Mouse (Mus musculus) cerebellum, adult (tissue): ENCODE measurements around the gene Dpt.

Source experiments
- ATAC-seq: cut with Nextera tagmentation; 2 replicates; pipeline ENCODE4 v1.9.2; 2017; ENCODE audit warnings: mild to moderate bottlenecking, moderate library complexity, mixed read lengths; ENCODE audit not compliant: insufficient number of reproducible peaks, low FRiP score, low TSS enrichment

Gene Dpt

DNA sequence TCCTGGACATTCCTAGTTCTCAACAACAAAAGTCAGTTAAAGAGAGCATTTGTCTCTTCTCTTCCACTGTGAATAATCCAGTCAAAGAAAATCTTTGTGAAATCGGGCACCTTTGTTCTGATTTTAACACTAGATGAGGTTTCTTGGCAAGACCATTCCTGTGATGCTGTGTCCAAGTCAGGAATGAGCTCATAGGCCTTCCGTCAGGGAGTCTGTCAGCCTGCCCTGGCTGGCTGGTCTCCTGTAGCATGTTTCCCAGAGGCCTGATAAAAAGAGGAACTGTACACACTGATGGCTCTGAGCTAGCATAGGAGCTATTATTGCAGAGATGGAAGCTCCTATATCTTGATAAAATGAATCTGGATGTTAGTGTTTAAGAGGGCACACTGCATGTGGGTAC lies 17.8 kb downstream of the Dpt start:
- ATAC-seq, result peak; percentile 81

GRCm38 (mm10) chr1:164815330-164815729 lies 18.9 kb downstream of the Dpt start:
- no peak for ATAC-seq

DNA sequence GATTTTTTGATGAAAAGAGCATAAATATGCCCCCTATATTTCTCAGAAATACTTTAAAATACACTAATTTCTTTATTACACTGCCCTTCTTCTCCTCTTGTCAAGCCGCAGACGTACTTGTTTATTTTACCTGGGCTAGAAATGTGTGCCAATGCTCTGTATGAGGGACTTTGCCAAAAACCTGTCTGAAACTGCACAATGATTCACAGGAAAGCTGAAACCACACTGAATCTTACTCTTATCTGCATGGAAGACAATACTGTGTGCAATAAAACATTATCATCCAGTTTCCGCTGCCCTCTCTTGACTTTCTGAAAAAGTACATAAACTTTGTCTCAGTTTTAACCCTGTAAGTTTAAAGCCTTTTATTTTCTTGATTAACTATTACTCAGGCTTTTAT lies 20.9 kb downstream of the Dpt start:
- no peak for ATAC-seq

DNA sequence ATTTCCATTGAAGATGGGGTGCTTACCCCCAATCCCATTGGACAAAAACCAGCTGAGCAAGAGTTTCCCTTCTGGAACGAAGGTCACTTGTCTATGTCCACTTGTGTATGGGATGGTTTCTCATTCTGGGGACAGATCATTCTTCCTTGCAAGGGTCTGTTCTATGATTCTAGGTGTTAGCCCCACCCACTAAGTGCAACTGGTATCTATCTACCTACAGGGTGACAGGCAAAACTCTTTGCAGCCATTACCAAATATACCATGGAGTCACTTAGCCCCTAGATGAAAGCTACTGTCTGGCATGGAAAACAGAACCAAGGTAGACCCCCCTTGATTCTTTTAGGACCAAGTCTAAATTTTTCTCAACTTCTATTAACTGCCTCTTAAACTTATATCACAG lies 24.9 kb downstream of the Dpt start:
- ATAC-seq, result no peak

- no peak for ATAC-seq
These were observed 25.4 kb downstream of the Dpt start for GRCm38 (mm10) chr1:164821821-164822220.

DNA sequence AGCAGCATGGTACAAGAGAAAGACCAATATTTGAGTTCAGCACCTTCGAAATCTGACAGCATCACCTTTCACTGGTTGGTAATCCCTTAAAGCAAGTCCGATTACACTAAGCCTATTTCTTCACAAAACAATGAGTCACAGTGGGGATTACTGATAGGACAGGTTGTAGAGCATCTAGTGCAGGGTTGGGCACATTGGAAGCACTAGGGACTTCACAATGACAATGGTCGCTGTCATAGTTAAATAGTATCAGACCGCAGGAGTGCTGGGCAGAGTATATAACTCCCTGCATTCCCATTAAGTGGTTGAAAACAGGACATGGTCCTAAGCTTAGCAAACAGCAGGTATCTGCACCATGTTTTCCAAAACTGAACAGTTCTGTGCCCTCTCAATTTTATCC lies 25.8 kb downstream of the Dpt start:
- ATAC-seq, result no peak

DNA sequence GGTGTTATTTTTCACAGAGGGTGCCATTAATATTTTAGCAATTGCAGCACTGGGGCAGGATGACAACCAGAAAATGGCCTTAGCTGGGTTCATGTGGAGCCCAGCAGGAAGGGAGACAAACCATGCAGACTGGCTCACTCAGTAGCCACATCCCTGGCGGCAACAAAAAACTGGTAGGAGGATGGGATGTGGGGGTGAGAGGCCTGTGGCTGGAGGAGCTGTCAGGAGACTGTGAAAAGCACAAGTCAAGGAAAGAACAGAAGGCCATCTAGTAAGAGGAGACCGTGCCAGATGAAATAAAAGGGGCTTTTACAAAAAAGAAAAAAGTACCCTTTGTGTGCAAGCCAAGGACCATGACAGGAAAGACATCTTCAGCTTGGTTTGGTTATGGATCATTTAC lies 28.5 kb downstream of the Dpt start:
- peak; percentile 31; the same call in 1 of the 2 replicates for ATAC-seq

DNA sequence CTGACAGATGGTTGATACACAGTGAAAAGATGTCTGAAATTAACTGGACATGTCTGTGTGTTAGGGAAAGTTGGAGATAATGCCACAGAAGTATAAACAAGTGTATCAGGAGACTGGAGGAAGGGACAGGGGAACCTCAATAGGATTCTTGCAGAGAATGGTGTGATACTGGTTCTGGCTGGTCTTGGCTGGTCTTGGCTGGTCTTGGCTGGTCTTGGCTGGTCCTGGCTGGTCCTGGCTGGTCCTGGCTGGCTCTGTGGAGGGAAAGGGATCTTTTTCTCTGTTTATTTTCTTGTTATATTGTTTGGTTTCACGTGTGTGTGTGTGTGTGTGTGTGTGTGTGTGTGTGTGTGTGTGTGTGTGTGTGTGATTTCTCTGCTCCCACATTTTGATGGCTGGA lies 33.4 kb downstream of the Dpt start:
- ATAC-seq, result no peak

DNA sequence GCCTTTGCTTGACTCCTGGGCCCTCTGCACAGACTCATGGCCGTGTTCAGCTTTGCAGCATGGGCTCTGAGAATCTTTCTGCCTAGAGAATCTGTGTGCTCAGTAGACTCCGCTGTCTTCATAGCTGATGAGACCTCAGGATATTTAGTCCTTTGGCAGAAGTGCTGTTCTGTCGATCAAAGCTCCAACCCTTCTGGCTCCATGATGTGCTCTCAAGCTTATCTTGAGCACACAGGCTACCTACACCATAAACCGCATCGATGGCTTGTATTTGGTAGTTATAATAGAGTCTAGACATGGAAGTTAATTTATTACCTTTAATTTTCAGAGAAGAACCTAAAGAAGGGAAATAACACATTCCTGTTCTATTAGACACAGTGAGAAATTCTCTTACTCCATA lies 36.0 kb downstream of the Dpt start:
- ATAC-seq, result no peak

DNA sequence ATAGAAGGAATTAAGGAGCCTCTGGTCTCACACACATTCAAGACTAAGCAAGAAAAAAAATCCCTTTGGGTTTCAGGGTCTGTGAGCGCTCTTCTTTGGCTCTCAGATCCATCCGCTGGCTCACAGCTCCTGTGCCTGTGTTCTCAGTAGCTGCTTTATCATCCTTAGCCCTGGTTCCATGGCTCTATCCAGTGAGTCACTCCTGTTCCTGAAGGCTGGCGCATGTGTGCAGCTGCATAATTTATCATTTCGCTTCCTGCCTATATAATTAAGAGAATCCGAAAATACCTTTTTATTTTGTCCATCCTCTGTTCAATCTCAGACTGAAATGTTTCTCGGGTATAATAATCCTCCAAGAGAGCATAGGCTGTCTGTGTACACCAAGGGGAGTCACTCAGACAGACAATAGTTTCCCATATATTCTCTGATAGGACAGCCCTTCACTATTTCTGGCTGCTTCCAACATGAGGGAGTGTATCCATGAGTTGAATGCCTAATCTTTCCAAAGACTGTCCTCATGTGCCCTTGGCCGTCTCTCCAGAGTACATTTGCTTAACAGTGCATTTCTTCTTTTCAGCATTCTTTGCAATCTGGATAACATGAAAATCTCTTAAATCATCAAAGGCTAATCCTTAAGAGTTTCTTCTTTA lies 52.3 kb downstream of the Dpt start:
- no peak for ATAC-seq

DNA sequence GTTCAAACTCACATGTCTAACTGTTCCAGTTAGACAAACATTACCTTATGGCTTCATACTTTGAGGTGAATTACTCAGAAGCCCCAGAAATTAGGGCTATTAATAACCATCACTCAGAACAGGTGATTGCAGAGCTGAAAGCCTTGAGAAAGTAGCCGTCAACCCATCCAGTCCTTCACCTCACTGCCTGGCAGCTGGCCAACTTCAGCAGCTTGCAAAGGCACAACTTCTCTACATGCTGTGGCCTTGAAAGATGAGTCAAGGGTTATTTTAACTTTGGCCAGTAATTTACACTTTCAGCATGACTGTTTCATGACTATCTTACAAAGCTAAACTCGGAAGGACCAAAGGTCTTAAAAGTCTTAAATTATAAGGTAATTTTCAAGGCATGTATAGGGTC lies 59.3 kb downstream of the Dpt start:
- peak; percentile 80 for ATAC-seq

- no peak for ATAC-seq
These were observed 63.5 kb downstream of the Dpt start for GRCm38 (mm10) chr1:164859952-164860351.

DNA sequence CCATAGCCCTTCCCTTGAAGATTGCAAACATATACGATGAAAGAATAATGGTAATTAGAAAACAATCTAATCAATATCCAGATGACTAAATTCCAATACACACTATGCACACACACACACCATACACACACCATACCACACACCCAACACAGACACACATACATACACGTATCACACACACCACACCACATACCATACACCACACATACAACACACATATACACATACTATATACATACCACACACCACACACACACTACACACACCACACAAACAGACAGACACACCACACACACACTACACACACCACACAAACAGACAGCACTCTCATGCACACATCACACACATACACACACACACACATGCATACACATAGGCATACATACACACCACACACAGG lies 64.3 kb downstream of the Dpt start:
- peak; percentile 5; the same call in 1 of the 2 replicates for ATAC-seq

GRCm38 (mm10) chr1:164861501-164861900 lies 65.1 kb downstream of the Dpt start:
- ATAC-seq, result peak; percentile 78

DNA sequence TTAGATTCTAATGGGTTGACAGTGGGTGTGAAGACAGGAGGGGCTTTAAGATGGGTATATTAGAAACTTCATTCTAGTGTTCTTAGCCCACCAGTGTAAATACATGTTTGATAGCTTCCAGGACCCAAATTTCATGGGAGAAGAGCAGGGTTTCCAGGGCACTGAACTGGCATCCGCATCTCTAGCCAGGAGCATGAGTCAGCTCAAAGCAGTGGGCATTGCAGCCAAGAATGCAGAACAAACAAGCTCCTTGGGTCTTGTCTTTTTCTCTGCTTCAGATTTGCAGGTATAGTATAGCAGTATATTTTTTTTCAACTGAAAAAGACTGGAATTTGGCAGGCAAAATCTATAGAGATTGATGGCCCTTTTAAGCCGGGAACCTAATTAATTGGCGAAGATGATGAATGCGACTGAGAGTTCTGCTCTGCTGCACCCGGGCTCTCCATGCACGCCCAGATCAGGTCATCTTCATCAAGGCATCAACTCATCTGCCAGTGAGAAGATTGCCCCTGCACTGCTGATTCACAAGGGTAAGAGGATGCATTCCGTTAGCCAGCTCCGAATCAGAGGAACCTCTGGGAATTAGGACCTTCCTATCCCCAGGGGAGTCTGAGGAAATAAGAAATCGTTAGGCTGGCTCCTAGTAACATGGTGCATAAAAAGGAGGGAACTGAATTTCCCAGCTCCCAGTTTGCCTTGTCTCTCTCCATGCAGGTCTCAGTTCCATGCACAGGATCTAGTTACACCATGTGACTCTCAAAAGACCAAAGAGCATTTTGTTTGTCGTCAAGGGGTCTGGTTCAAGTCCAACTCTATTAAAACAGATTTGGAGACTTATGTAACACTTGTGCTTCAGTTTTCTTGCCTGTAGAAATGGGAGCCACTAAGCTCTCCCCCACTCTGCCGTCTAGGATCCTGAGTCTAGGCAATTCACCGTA lies 66.8 kb downstream of the Dpt start:
- peak; percentile 69 for ATAC-seq

DNA sequence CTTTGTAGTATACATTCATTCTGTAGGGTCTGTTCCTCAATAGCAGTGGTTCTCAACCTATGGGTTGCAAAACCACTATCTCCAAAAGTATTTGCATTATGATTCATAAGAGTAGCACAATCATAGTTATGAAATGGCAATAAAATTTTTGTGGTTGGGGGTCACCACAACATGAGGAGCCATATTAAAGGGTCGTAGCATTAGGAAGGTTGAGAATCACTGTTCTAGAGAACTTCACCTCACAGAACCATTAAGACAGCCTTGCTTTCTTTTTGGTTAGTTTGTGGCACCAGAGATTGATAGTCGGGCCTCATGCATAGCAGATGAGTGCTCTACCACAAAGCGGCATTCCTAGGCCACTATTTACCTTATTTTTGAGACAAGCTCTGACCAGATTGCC lies 68.2 kb downstream of the Dpt start:
- no peak for ATAC-seq

DNA sequence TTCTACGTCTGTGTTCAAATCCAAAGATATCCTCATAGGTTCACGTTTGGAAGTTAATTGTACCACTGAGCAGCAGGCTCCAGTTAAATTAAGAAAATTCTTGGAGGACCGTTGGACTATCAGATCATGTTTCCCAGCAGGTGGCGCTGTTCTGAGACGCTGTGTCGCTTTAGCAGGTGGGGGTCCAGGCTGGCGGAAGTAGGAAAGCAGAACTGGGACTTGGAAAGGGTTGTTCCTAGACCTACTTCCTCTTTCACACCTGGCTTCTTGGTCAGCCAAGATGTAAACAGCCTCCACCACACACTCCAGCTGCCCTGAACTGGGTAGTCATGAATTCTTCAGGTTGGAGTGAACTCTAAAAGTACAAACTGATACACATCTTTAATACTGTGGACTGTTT lies 74.2 kb downstream of the Dpt start:
- ATAC-seq, result no peak
